Comparison of ENCODE assay signal across 8 mouse cellular contexts in the genomic region with DNA sequence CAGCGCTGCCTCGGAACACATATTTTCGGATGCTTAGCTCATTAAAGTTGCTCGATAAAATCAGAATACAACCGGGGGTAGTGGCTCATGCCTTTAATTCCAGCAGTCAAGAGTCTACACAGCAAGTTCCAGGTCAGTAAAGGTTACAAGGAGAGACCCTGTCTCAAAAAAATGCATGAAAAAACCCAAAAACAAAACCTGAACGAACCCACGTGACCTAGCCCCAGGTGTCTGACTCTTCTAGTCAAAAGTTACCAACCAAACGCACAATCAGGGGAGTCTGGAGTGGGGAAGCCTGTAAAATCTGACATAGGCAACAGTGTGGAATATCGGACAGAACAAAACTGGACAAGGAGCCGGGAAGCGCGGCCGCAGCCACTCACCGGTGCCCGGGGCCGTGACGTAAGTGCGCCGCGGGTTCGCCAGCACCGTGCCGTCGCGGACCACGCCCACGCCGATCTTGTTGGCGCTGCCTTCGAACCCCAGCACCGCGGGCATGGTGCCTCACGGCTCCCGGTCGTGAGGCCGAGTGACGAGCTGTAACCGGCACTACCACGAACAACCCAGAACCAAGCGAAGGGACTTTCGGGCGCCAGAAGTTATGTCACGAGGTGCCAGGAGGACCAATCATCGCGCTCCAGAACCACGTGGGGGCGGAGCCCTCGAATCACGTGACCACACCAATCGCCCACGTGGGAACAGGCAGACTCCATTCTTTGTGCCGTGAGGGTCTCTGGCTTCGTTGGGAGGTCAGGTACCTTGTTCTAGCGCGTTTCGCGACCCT. TPM values are rescaled to one million over a fixed set of nuclear protein-coding genes. Genes with fewer than 3 reads are reported as not detected.
DNase-seq lines count a peak whose midpoint lies in the region; ATAC-seq lines count a peak whose summit lies in the region.

Gene Osgep (minus strand): TSS at position 613 of the 784 bp plus-strand sequence.
Gene Apex1 (plus strand): TSS at position 688 of the 784 bp plus-strand sequence.

- H3K36me3 ChIP-seq in forebrain, embryonic 14.5 days (ENCODE audit: control insufficient read depth, insufficient read depth, low read length): peaks cover 45% of the 10 kb centered on the region
- H3K36me3 ChIP-seq in neural tube, embryonic 15.5 days: peaks cover 34% of the 10 kb centered on the region

- H3K27ac ChIP-seq in forebrain, embryonic 14.5 days (ENCODE audit: low read depth, low read length): peak within 1 kb of the TSS; percentile 90
- H3K27ac ChIP-seq in neural tube, embryonic 15.5 days (replicated peaks): peak within 1 kb of the TSS; percentile 92

- H3K4me1 ChIP-seq in forebrain, embryonic 14.5 days (ENCODE audit: control insufficient read depth, insufficient read depth, low read length): peaks cover 14% of the 10 kb centered on the region
- peaks cover 43% of the 10 kb centered on the region for H3K4me1 ChIP-seq in neural tube, embryonic 15.5 days

- WGBS in forebrain, embryonic 14.5 days: under 1% methylated on average over 57 of the region's 57 CpGs
- WGBS in neural tube, embryonic 15.5 days: under 1% methylated on average over 57 of the region's 57 CpGs

- H3K9ac ChIP-seq in forebrain, embryonic 14.5 days (ENCODE audit: low read length): peak within 1 kb of the TSS; percentile 90
- H3K9ac ChIP-seq in neural tube, embryonic 15.5 days (replicated peaks): peak within 1 kb of the TSS; percentile 82

- peak; percentile 96 for ATAC-seq in forebrain, embryonic 14.5 days
- ATAC-seq in neural tube, embryonic 15.5 days (ENCODE audit: low FRiP score): peak; percentile 96

- peak within 1 kb of the TSS; percentile 85 for H3K4me3 ChIP-seq in forebrain, embryonic 14.5 days (ENCODE audit: low read depth, low read length)
- H3K4me3 ChIP-seq in neural tube, embryonic 15.5 days (replicated peaks): peak within 1 kb of the TSS; percentile 80

- no peaks in the 10 kb centered on the region for H3K27me3 ChIP-seq in forebrain, embryonic 14.5 days (replicated peaks; ENCODE audit: control insufficient read depth, insufficient read depth, low read length)
- no peaks in the 10 kb centered on the region for H3K27me3 ChIP-seq in neural tube, embryonic 15.5 days (replicated peaks)

- no peaks in the 10 kb centered on the region for H3K9me3 ChIP-seq in forebrain, embryonic 14.5 days (replicated peaks; ENCODE audit: control insufficient read depth, low read length)
- H3K9me3 ChIP-seq in neural tube, embryonic 15.5 days (replicated peaks): no peaks in the 10 kb centered on the region

- peak; percentile 99 for DNase-seq in ES-CJ7 (ENCODE audit: low read depth, low spot score)
- DNase-seq in cerebellum, adult 11 months: peak; percentile 95
- DNase-seq in forebrain, embryonic 14.5 days (ENCODE audit: low spot score): peak; percentile 99
- DNase-seq in heart, postnatal 14 days: peak; percentile 92 to 93
- peak; percentile 98 for DNase-seq in layer of hippocampus, adult 11-12 months (ENCODE audit: low spot score)
- DNase-seq in lung, adult 18-20 months: peak; percentile 96 to 97
- peak; percentile 95 for DNase-seq in testis, postnatal 14 days (ENCODE audit: low spot score)

- intact Hi-C loops in heart, postnatal 14 days (cut with DNase I): loop anchor here (5.0 kb wide), 3 partner anchors 52 to 138 kb away; partner anchors contain the start of genes Ccnb1ip1, Parp2 and Tep1

- peak within 1 kb of the TSS; percentile 65 for H3K4me2 ChIP-seq in forebrain, embryonic 14.5 days (ENCODE audit: low read length)
- peak within 1 kb of the TSS; percentile 67 for H3K4me2 ChIP-seq in neural tube, embryonic 15.5 days

RNA-seq across cellular contexts. Expression of gene Osgep, which starts in this region (rescaled TPM):
- polyA plus RNA-seq in forebrain, embryonic 14.5 days (2014; fragmentation: Nextera tagmentation; extraction: Ambion mirVana): 160 and 180 TPM in 2 replicates
- 10 to 100 TPM; 59.4 to 63.9 TPM for total RNA-seq in heart, postnatal 14 days (2021)
- polyA plus RNA-seq in neural tube, embryonic 15.5 days (2015; fragmentation: Nextera tagmentation; extraction: Ambion mirVana): 107 and 125 TPM in 2 replicates

RNA-seq across cellular contexts. Expression of gene Apex1, which starts in this region (rescaled TPM):
- polyA plus RNA-seq in forebrain, embryonic 14.5 days (2014; fragmentation: Nextera tagmentation; extraction: Ambion mirVana): 322 and 355 TPM in 2 replicates
- total RNA-seq in heart, postnatal 14 days (2021): 10 to 100 TPM; 26.3 to 29.4 TPM
- 157 and 177 TPM in 2 replicates for polyA plus RNA-seq in neural tube, embryonic 15.5 days (2015; fragmentation: Nextera tagmentation; extraction: Ambion mirVana)

Comparison
In these comparisons a context has a peak if more than half of its experiments do, and no peak if none do; other contexts are left out.
1. Peak in every context shown above with its lines: DNase-seq, ATAC-seq, H3K4me3 ChIP-seq and H3K27ac ChIP-seq.